8 mouse cellular contexts compared by ENCODE assay signal in the genomic region with DNA sequence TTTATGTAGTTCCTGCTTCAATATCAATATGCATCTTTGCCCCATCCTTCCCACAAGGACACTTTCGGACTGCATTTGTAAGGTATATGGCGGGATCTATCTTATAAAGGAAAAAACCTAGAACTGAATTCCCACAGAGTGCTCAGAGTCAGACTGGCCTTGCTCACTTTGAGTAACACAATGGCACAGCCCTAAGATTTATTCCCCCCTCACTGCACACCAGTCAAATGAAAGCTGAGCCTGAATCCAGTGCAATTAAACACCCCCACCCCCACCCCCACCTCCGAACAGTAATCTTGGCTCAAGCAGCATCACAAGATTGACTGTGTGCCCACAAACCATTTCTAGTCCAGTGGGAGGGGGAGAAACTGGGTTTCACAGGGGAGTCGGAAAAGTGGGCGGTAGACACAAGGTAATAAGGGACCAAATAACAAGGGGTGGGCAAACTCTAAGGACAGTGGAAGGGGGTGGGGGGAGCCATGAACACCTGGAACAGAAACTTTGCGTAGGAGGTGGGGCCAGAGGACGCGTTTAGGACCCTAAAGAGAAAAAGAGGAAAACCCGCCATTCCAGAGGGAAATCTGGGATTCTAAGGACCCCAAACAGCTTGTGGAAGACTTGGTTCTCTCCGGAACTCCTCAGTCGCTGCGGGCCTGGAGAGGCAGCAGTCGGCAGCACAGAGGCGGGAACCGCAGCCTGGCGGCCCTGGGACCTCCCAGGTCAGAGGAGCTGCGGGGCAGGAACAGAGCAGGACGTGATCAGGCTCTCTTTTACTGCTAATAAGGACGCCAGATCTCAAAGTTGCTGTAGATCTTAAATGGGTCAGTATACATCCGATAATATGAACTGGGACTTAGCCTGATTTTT. TPM values are rescaled to one million over a fixed set of nuclear protein-coding genes. Genes with fewer than 3 reads are reported as not detected.
DNase-seq lines count a peak whose midpoint lies in the region; ATAC-seq and TF ChIP-seq lines count a peak whose summit lies in the region.

No protein-coding gene starts in this region.

- H3K4me1 ChIP-seq in forebrain, embryonic 14.5 days (ENCODE audit: control insufficient read depth, insufficient read depth, low read length) = 0 out of 2 replicates have a peak, but pooled peaks cover 6% of the 10 kb centered on the region
- no peaks in the 10 kb centered on the region for H3K4me1 ChIP-seq in kidney, embryonic 14.5 days (ENCODE audit: control insufficient read depth, insufficient read depth, low read length)
- no peaks in the 10 kb centered on the region for H3K4me1 ChIP-seq in thymus, adult 2 months (replicated peaks; ENCODE audit: control insufficient read depth, insufficient read depth, low read length)

- H3K9ac ChIP-seq in forebrain, embryonic 14.5 days (ENCODE audit: low read length) = peak overlapping the region; percentile 50
- peak overlapping the region; percentile 23; the same call in 1 of the 2 replicates for H3K9ac ChIP-seq in kidney, embryonic 14.5 days (ENCODE audit: low read depth, low read length)

- TF ChIP-seq CTCF in thymus, adult 2 months (IDR thresholded peaks at IDR 0.05; ENCODE audit: borderline replicate concordance, control insufficient read depth, extremely low read depth, insufficient read depth, low read length, poor library complexity) = no peak

- no peaks in the 10 kb centered on the region for H3K27me3 ChIP-seq in forebrain, embryonic 14.5 days (replicated peaks; ENCODE audit: control insufficient read depth, insufficient read depth, low read length)
- no peaks in the 10 kb centered on the region for H3K27me3 ChIP-seq in kidney, embryonic 14.5 days (ENCODE audit: control insufficient read depth, insufficient read depth, low read length)
- H3K27me3 ChIP-seq in thymus, adult 2 months (ENCODE audit: control insufficient read depth, insufficient read depth, low read length) = no peaks in the 10 kb centered on the region

- 9% methylated on average over 20 of the region's 20 CpGs for WGBS in forebrain, embryonic 14.5 days
- WGBS in kidney, embryonic 14.5 days = 9% methylated on average over 20 of the region's 20 CpGs
- WGBS in thymus, adult 2 months = 27% methylated on average over 20 of the region's 20 CpGs

- peak; percentile 4 for DNase-seq in right cerebral cortex, postnatal 14 days
- DNase-seq in right cerebral cortex, adult 2 months (ENCODE audit: low spot score in 2 of 2) = no peak
- peak; percentile 23 for DNase-seq in forebrain, embryonic 14.5 days (ENCODE audit: low spot score)
- peak; percentile 21 to 26 for DNase-seq in lung, postnatal 4 days
- peak; percentile 23 for DNase-seq in testis, postnatal 14 days (ENCODE audit: low spot score)
- DNase-seq in thymus, adult 2 months = no peak
- no peak for DNase-seq in left cerebral cortex, adult 8-10 months (ENCODE audit: low spot score in 2 of 2)

- H3K27ac ChIP-seq in forebrain, embryonic 14.5 days (ENCODE audit: low read depth, low read length) = no peak overlapping the region
- no peak overlapping the region for H3K27ac ChIP-seq in kidney, embryonic 14.5 days (ENCODE audit: low read depth, low read length)
- H3K27ac ChIP-seq in thymus, adult 2 months (ENCODE audit: control insufficient read depth, insufficient read depth, low read length) = no peak overlapping the region

- peak; percentile 65; the same call in 1 of the 2 replicates for ATAC-seq in forebrain, embryonic 14.5 days
- ATAC-seq in kidney, embryonic 14.5 days (ENCODE audit: low FRiP score, low TSS enrichment) = peak; percentile 87

- H3K4me3 ChIP-seq in forebrain, embryonic 14.5 days (ENCODE audit: low read depth, low read length) = peak overlapping the region; percentile 25
- H3K4me3 ChIP-seq in kidney, embryonic 14.5 days (ENCODE audit: low read length) = peak overlapping the region; percentile 36
- no peak overlapping the region for H3K4me3 ChIP-seq in thymus, adult 2 months (ENCODE audit: control insufficient read depth, insufficient read depth, low read length)

- no peaks in the 10 kb centered on the region for H3K36me3 ChIP-seq in forebrain, embryonic 14.5 days (ENCODE audit: control insufficient read depth, insufficient read depth, low read length)
- no peaks in the 10 kb centered on the region for H3K36me3 ChIP-seq in kidney, embryonic 14.5 days (ENCODE audit: control insufficient read depth, insufficient read depth, low read length)
- H3K36me3 ChIP-seq in thymus, adult 2 months (ENCODE audit: control insufficient read depth, insufficient read depth, low read length) = no peaks in the 10 kb centered on the region

- TF ChIP-seq POLR2A in thymus, adult 2 months (IDR thresholded peaks at IDR 0.05; ENCODE audit: control insufficient read depth, extremely low read depth, insufficient read depth, low read length, poor library complexity) = no peak

- H3K4me2 ChIP-seq in forebrain, embryonic 14.5 days (ENCODE audit: low read length) = peak overlapping the region; percentile 58
- peak overlapping the region; percentile 58 for H3K4me2 ChIP-seq in kidney, embryonic 14.5 days (replicated peaks; ENCODE audit: low read depth, low read length)

- no peaks in the 10 kb centered on the region for H3K9me3 ChIP-seq in forebrain, embryonic 14.5 days (replicated peaks; ENCODE audit: control insufficient read depth, low read length)
- H3K9me3 ChIP-seq in kidney, embryonic 14.5 days (ENCODE audit: control insufficient read depth, low read length) = no peaks in the 10 kb centered on the region

RNA-seq across cellular contexts. Expression of a gene that starts 23.0 kb away (rescaled TPM):
- polyA plus RNA-seq in forebrain, embryonic 14.5 days (2014; fragmentation: Nextera tagmentation; extraction: Ambion mirVana) = 6.5 and 7.5 TPM in 2 replicates
- 5.1 and 8.8 TPM in 2 replicates for polyA plus RNA-seq in kidney, embryonic 14.5 days (2014; fragmentation: Nextera tagmentation; extraction: Ambion mirVana)
- 1.2 and 1.4 TPM in 2 replicates for polyA plus RNA-seq in thymus, adult 2 months (2012; rRNA removed)
- total RNA-seq in left cerebral cortex, adult 8-10 months (2022) = 1 to 10 TPM; 4.3 to 5.0 (median 4.8) TPM

RNA-seq across cellular contexts. Expression of a gene that starts 46.0 kb away (rescaled TPM):
- polyA plus RNA-seq in forebrain, embryonic 14.5 days (2014; fragmentation: Nextera tagmentation; extraction: Ambion mirVana) = 19.9 and 21.8 TPM in 2 replicates
- polyA plus RNA-seq in kidney, embryonic 14.5 days (2014; fragmentation: Nextera tagmentation; extraction: Ambion mirVana) = 12.9 and 18.4 TPM in 2 replicates
- 0.61 and 0.78 TPM in 2 replicates for polyA plus RNA-seq in thymus, adult 2 months (2012; rRNA removed)
- 1 to 10 TPM; 6.2 to 7.0 (median 6.3) TPM for total RNA-seq in left cerebral cortex, adult 8-10 months (2022)

Comparison
In these comparisons a context has a peak if more than half of its experiments do, and no peak if none do; other contexts are left out.
1. DNase-seq: peak in right cerebral cortex, postnatal 14 days (single experiment), forebrain, embryonic 14.5 days (single experiment), lung, postnatal 4 days (2 of 2) and testis, postnatal 14 days (single experiment); none in right cerebral cortex, adult 2 months (0 of 2), thymus, adult 2 months (single experiment) and left cerebral cortex, adult 8-10 months (0 of 2).